Mouse (Mus musculus) lung, adult 2 months (tissue): ENCODE measurements around the gene Clrn1. TPM values are rescaled to one million over a fixed set of nuclear protein-coding genes. Genes with fewer than 3 reads are reported as not detected.

Source experiments
- DNase-seq: peaks from one replicate; pipeline ENCODE4 v3.0.0; 2022
- H3K4me1 ChIP-seq: fragments of 200-500 bp; 2 replicates; pipeline ENCODE4 v1.6.1; 2011; ENCODE audit warnings: low read length; ENCODE audit not compliant: control insufficient read depth, insufficient read depth
- H3K4me3 ChIP-seq: fragments of 200-500 bp; replicated peaks from 2 replicates; pipeline ENCODE3; 2011; ENCODE audit warnings: low read depth, mild to moderate bottlenecking, control low read depth, low read length; ENCODE audit errors: extremely low read depth
- CTCF ChIP-seq: fragments of 200-500 bp; IDR thresholded peaks from 2 replicates; pipeline ENCODE4 v1.5.1; 2011; ENCODE audit warnings: mild to moderate bottlenecking, low read length, control low read depth; ENCODE audit not compliant: insufficient read depth
- POLR2A ChIP-seq: fragments of 200-500 bp; IDR thresholded peaks from 2 replicates; pipeline ENCODE4 v1.6.1; 2011; ENCODE audit warnings: low read depth, mild to moderate bottlenecking, control low read depth, low read length, borderline replicate concordance; ENCODE audit errors: extremely low read depth
- whole genome bisulfite sequencing: fragments of 180-500 bp; shearing (Covaris S2); methylation state at CpG from one replicate; pipeline ENCODE4 v1.1.7; 2018; 5-methylcytosine and 5-hydroxymethylcytosine counted together
- polyA plus RNA-seq: library from polyadenylated mRNA; depleted of rRNA; stranded (reverse); fragments of >200 nt; gene quantifications from 2 replicates; pipeline ENCODE4 v1.2.3, GENCODE M21; 2012; rRNA removed

The Clrn1 gene
- polyA plus RNA-seq, 1 experiment: not detected

DNA sequence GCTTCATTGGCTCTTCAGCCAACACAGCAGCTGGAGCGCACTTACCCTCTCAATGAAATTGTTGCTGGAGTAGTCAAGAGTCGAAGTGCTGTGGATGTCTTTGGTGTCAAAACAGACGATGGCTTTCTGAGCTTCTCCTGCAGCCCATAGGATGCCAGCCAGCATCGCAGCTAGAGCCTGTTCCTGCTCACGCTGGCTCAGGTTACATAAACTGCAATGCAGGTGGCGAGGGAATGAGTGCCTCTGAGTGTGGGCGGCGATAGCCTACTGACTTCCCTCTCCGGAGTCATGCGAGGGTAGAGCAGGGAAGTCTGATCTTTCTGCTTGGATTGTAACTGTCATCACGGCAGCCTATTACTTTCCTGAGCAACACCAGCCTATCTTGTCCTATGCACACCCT lies 74.8 kb downstream of the Clrn1 start:
- DNase-seq: no peak

GRCm38 (mm10) chr3:58809111-58809915 lies 75.8 kb downstream of the Clrn1 start:
- WGBS: 61% methylated on average over 12 of the region's 12 CpGs
- H3K4me1 ChIP-seq: no peaks in the 10 kb centered on the region
- DNase-seq: no peak
- no peak for TF ChIP-seq POLR2A
- no peak for TF ChIP-seq CTCF
- H3K4me3 ChIP-seq: no peak overlapping the region

More for the DNA sequence above, 74.8 kb downstream of the Clrn1 start:
- no peak for TF ChIP-seq POLR2A
- no peak for TF ChIP-seq CTCF
- H3K4me1 ChIP-seq: no peaks in the 10 kb centered on the region
- H3K4me3 ChIP-seq: no peak overlapping the region
- 37% methylated on average over 11 of the region's 11 CpGs for WGBS

DNA sequence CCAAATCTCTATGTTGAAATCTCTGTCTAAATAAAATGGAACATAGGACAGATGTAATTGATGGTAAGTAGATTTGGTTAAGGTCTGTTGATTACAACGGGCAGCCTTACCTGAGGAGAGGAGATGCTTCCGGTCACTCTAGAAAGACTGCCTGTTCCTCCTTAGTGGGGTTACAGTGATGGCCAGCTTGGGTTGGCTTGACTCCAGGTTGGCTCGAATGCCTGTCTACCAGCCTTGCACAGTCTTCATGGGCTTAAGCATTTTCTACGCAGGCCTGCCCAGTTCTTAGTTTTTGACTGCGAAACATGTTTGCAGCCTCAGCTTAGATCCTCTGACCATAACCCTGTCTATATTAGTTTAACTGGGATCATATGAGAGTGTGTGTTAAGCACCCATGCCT lies 76.5 kb downstream of the Clrn1 start:
- TF ChIP-seq POLR2A (no peak), CTCF (no peak)
- Histone ChIP-seq H3K4me3 (no peak overlapping the region), H3K4me1 (no peaks in the 10 kb centered on the region)
- WGBS: 89% methylated on average over 5 of the region's 5 CpGs
- DNase-seq: no peak

DNA sequence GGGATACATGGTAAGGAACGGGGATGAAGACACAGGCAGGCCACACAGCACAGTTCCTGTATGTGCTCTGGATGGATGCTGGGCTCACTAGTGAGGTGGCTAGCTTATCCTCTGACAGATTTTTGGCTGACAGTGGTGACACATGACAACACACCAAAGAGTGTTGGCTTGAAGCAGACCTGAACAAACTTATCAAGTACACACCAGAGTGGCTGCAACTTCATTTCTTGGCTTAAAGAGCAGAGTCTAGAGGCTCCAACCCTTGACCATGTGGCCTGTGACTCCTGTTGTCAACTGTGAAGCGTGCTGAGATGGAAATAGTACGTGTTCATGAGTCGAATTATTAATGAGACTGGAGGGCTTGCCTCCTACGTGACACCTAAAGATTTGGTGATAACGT lies 80.4 kb downstream of the Clrn1 start:
- WGBS: 72% methylated on average over 6 of the region's 6 CpGs

DNA sequence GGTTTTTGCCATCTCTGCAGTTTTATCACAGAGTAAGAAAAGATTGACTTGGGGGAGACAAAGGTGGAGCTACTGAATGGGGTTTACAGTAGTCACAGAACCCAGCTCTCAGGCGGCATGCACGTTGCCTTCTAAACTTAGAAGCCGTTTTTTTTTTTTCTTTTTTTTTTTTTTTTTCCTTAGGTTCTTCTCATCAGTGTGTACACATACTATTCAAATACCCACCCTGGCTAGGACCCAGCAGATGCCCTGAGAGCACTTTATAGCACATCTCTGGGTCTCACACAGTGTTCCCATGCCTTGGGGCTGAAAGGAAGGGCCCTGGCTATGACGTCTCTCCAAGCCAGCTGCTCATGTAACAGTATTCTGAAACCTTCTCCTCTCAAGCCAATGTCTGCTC lies 86.5 kb downstream of the Clrn1 start:
- H3K4me1 ChIP-seq: no peaks in the 10 kb centered on the region
- DNase-seq: no peak
- WGBS: 59% methylated on average over 4 of the region's 4 CpGs
- no peak overlapping the region for H3K4me3 ChIP-seq
- TF ChIP-seq POLR2A (no peak), CTCF (no peak)

More for the DNA sequence above, 80.4 kb downstream of the Clrn1 start:
- TF ChIP-seq POLR2A: no peak
- TF ChIP-seq CTCF: no peak
- Histone ChIP-seq H3K4me1 (no peaks in the 10 kb centered on the region), H3K4me3 (no peak overlapping the region)
- DNase-seq: no peak

DNA sequence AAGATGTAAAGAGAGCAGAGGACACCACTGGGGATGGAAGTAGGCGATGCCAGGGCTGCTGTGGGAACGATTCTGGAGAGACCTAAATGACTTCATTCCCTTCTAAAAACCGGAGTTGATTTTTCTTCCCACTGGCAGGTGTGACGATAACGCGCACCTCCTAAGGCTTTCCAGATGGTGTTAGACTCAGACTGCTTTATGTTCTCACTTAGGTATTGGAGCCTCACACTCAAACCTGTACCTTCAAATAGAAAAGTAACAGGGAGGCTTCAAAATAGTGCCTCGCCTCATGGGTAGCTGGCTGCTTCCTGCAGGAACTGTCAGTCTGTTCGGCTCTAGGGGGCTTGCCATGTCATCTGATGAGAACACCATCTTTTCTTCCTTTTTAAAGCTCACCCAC lies 86.9 kb downstream of the Clrn1 start:
- Histone ChIP-seq H3K4me1 (no peaks in the 10 kb centered on the region), H3K4me3 (no peak overlapping the region)
- 79% methylated on average over 8 of the region's 8 CpGs for WGBS
- TF ChIP-seq CTCF (no peak), POLR2A (no peak)
- DNase-seq: no peak

Other genes starting within 250 kb of the Clrn1 start
- gene Erich6, start 248.1 kb downstream of the Clrn1 start, polyA plus RNA-seq: 0.09 TPM in 1 of 2 replicates, not detected in the other
- 14.4 and 17.3 TPM in 2 replicates for gene Siah2, start 192.9 kb downstream of the Clrn1 start, polyA plus RNA-seq
- not detected in 2 replicates for gene Mindy4b-ps, start 63.0 kb downstream of the Clrn1 start, polyA plus RNA-seq
- 0.71 and 1.1 TPM in 2 replicates for gene Med12l, start 120.5 kb upstream of the Clrn1 start, polyA plus RNA-seq
- gene Gpr171, start 216.5 kb upstream of the Clrn1 start, polyA plus RNA-seq: 0.86 and 0.90 TPM in 2 replicates